Mouse (Mus musculus): ENCODE measurements around the gene Sycn.

Sycn gene

GRCm38 (mm10) chr7:28560856-28561255, 20.2 kb downstream of the Sycn start:
- peak; percentile 72 for DNase-seq

- DNase-seq, result no peak
Measured at GRCm38 (mm10) chr7:28561967-28562366, 21.3 kb downstream of the Sycn start.

- no peak for DNase-seq
Measured at GRCm38 (mm10) chr7:28562371-28562770, 21.7 kb downstream of the Sycn start.

GRCm38 (mm10) chr7:28562951-28563350, 22.3 kb downstream of the Sycn start:
- DNase-seq, result no peak

- peak; percentile 63 for DNase-seq
Measured at GRCm38 (mm10) chr7:28565407-28565806, 24.7 kb downstream of the Sycn start.

GRCm38 (mm10) chr7:28567539-28567938, 26.9 kb downstream of the Sycn start:
- DNase-seq, result no peak

- DNase-seq, result peak; percentile 80
Measured at GRCm38 (mm10) chr7:28568253-28568652, 27.6 kb downstream of the Sycn start.

GRCm38 (mm10) chr7:28570291-28570981, 29.8 kb downstream of the Sycn start:
- DNase-seq, result no peak

- no peak for DNase-seq
Measured at GRCm38 (mm10) chr7:28570982-28571682, 30.4 kb downstream of the Sycn start.

GRCm38 (mm10) chr7:28572689-28573088, 32.0 kb downstream of the Sycn start:
- no peak for DNase-seq

- DNase-seq, result no peak
Measured at GRCm38 (mm10) chr7:28573236-28573635, 32.6 kb downstream of the Sycn start.

GRCm38 (mm10) chr7:28575597-28575996, 34.9 kb downstream of the Sycn start:
- DNase-seq, result no peak

- DNase-seq, result no peak
Measured at GRCm38 (mm10) chr7:28576271-28576914, 35.7 kb downstream of the Sycn start.

GRCm38 (mm10) chr7:28577826-28578542, 37.3 kb downstream of the Sycn start:
- DNase-seq, result no peak

- DNase-seq, result no peak
Measured at GRCm38 (mm10) chr7:28578543-28579053, 37.9 kb downstream of the Sycn start.

GRCm38 (mm10) chr7:28579826-28580225, 39.1 kb downstream of the Sycn start:
- DNase-seq, result no peak

GRCm38 (mm10) chr7:28581721-28582120, 41.0 kb downstream of the Sycn start:
- DNase-seq, result no peak

- no peak for DNase-seq
Measured at GRCm38 (mm10) chr7:28582841-28583240, 42.2 kb downstream of the Sycn start.

GRCm38 (mm10) chr7:28583570-28584344, 43.1 kb downstream of the Sycn start:
- no peak for DNase-seq

- no peak for DNase-seq
Measured at GRCm38 (mm10) chr7:28584468-28584867, 43.8 kb downstream of the Sycn start.

GRCm38 (mm10) chr7:28585001-28585400, 44.3 kb downstream of the Sycn start:
- no peak for DNase-seq
